Mouse (Mus musculus): ENCODE measurements around the gene Kctd17.

The Kctd17 gene

DNA sequence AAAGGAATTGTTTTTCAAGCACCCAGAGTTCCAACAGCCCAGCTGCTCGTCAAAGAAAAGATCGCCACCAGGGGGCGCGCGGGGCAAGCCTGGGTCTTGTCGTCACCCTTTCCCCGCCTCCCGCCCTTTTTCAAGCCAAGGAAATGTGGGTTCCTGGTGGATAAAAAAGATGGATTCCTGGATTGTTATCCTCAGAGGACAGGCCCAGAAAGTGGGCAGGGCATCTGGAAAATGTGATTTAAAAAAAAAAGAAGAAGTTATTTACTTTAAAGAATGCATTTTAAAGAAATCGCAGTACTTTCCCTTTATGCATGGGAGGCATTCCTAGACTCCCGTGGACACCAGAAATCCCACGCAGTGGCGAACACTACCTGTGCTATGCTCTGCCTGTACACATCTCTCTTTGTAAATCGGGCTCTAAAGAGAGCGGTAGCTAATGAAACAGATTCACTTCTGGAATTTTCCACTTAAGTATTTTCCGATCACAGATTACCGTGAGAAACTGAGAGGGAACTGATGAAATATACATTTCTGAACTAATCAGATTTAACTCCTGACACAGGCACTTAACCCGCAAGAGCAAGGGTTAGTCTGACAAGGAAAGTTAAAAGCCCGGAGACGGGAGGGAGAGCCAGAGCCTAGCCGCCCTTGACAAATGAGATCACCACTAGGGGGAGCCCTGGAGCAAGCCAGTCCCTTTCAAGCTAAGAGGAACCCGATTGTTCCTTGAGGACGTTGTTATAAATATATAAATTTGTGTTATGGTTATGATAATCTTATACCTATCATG lies 19.6 kb downstream of the Kctd17 start:
- peak; percentile 91 for DNase-seq (ENCODE audit: low read depth, low spot score)

- DNase-seq (ENCODE audit: low read depth, low spot score), result no peak
Measured at GRCm38 (mm10) chr15:78449131-78449530, 20.8 kb downstream of the Kctd17 start.

GRCm38 (mm10) chr15:78449694-78450418 lies 21.5 kb downstream of the Kctd17 start:
- DNase-seq (ENCODE audit: low read depth, low spot score), result peak; percentile 40

DNA sequence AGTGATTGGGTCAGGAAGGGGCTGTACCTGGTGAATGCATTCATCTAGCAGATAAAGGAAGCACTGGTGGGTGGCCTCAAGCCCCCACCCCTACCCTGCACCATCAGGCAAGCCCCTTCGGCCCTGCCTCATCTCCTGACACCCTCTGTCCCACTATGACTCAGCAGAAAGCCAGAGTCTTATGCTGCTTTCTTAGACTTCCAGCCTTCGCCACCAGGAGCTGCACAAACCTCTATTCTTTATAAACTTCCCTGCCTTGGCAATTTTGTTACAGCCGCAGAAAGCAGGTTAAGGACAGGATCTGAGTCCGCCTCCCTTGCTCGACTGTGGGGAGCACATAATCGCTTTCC lies 22.0 kb downstream of the Kctd17 start:
- DNase-seq (ENCODE audit: low read depth, low spot score), result no peak

DNA sequence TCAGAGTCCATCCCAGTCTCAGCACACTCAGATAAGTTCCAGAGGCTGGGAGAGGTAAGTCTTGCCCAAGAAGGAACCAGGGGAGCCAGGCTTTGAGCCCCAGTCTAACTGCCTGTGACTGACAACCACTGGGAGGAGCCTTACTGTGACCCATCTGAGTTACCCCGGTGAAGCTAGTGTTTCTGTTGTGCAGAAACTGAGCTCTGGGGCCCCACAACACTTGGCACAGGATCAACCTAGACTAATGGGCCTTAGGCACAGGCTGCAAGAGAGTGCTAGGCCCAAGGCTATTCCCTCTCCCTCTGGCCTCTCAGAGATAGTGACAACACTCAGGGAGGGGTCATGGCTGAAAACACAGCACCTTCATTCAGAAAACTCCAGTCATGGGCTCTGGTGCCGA lies 22.8 kb downstream of the Kctd17 start:
- DNase-seq (ENCODE audit: low read depth, low spot score), result no peak

DNA sequence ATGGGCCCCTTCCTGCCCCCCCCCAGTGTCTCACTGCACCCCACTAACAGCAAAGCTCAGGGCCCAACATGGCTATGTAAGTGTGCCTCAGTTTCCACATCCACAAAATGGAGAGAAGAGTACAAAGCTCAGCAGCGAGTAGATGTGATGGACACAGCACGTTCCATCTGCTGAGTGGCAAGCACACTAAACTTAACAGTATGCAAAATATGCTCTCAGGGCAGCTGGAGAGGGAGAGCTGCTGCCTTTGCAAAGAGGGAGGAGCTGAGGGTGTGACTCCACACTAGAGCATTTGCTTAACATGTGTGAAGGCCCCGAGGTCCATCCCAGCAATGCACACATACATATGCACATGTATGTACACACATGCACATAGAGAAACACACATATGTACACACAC lies 24.6 kb downstream of the Kctd17 start:
- no peak for DNase-seq (ENCODE audit: low read depth, low spot score)

- DNase-seq (ENCODE audit: low read depth, low spot score), result no peak
Measured at GRCm38 (mm10) chr15:78455168-78455567, 26.8 kb downstream of the Kctd17 start.

- DNase-seq (ENCODE audit: low read depth, low spot score), result no peak
Measured at GRCm38 (mm10) chr15:78456051-78456450, 27.7 kb downstream of the Kctd17 start.

- DNase-seq (ENCODE audit: low read depth, low spot score), result no peak
Measured at GRCm38 (mm10) chr15:78457193-78457592, 28.8 kb downstream of the Kctd17 start.

DNA sequence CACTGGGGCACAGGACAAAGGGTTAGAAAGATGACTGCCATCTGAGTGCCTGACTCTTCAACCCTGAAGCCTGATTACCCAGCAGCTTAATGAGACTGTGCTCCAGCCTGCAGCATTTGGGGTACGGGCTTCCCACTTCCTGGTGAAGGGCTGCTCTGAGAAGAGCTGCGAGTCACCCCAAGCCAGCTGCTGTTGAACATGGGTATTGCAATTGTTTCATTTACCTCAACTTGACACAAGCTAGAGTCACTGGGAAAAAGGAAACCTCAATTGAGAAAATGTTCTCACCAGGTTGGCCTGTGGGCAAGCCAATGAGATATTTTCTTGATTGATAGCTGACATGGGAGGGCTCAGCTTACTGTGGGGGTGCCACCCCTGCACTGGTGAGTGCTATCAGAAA lies 34.6 kb downstream of the Kctd17 start:
- no peak for DNase-seq (ENCODE audit: low read depth, low spot score)

GRCm38 (mm10) chr15:78466809-78467208 lies 38.4 kb downstream of the Kctd17 start:
- no peak for DNase-seq (ENCODE audit: low read depth, low spot score)

DNA sequence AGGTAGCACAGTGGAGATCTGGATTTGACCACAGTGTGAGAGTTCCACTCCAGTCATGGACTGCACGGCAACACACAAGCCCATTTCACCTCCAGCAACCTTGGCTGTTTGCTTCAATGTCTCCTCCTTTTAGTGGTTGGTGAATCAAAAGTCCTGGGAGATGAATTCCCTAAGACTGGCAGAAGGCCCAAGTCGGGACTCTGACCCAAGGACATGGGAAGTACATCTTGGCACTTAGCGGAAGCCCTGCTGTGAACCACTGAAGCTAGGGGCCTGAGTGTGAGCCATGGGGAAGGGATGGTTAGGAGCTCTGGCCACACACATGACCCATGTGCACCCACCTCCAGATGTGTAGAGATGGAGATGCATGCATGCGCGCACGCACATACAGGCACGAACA lies 39.2 kb downstream of the Kctd17 start:
- DNase-seq (ENCODE audit: low read depth, low spot score), result no peak

DNA sequence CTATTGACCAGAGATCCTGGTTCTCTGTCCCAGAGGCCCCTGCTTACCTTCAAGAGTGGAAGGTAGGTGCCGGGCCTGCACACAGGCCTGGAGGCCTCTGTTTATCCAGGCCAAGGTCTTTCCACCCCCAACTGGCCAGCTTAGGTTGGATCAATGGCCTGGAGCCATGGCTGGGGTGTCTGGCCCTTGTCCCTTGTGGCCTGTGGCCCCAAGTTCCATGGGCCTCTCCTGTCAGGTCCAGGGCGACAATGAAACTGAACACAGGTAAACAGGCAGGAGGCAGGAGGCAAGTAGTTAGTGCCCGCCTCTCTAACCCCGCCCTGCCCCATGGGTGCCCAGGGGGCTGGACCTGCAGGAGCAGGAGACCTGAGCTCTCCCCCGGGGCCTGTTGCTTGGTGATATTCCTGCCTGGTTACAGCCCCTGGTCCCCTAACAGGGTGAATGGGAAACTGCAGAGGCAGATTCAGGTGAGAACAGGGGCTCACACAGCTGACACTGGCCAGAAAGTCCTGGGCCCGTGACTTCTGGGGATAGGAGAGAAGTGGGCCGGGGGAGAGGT lies 40.1 kb downstream of the Kctd17 start, which contains the start of gene Tmprss6:
Tmprss6 (minus strand) TSS at position 256 of the 559 bp plus-strand sequence.
- DNase-seq (ENCODE audit: low read depth, low spot score), result no peak

DNA sequence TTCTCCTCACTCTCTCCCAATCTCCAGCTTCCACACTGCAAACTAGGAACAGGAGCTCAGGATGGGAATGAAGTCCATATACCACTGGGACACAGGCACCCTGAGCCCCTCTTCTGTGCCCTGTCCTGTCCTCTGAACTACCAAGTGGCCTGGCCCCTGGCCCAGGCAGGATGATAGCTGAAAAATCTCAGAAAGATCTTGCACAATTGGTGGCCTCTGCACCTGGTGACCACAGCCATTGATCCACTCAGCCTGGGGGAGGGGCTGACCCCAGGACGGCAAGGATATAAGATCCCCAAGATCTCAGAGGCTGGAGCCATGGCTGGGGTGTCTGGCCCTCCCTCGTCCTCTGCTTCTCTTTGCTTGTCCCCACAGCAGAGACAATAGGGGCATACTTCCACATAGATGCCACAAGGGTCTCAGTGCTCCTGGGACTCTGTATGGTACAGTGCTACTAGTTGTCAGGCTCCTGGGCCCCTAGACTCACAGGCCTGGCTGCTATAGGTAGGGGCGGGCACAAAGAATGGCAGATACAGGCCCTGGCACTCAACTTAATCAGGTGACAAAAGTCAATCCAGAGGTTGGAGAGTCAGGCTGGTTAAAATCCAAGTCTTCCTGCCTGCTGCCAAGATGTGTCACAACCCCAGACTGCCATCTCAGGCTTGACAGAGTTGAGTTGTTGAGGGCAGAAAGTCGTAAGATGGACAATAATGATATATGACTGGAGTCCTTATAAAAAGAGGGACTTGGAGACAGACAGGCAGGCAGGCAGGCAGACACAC lies 42.3 kb downstream of the Kctd17 start:
- DNase-seq (ENCODE audit: low read depth, low spot score), result no peak

DNA sequence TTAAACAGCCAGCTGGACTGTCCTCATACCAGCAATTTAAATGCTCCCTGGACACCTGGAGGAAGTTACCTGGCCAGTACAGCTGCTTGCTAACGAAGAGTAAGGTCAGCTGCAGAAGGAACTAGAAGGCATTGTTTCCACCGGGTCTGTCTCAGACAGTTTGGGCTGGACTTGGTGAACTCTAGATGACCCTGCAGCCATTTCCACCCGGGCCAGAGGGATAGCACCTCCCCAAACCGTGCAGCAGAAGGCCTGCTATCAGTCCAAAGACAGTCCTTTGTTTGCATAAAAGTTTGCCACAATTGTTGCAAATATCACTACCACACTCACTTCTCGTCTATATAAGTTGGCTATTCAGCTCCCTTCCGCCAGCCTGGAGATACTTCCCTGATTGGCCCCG lies 43.5 kb downstream of the Kctd17 start:
- no peak for DNase-seq (ENCODE audit: low read depth, low spot score)

DNA sequence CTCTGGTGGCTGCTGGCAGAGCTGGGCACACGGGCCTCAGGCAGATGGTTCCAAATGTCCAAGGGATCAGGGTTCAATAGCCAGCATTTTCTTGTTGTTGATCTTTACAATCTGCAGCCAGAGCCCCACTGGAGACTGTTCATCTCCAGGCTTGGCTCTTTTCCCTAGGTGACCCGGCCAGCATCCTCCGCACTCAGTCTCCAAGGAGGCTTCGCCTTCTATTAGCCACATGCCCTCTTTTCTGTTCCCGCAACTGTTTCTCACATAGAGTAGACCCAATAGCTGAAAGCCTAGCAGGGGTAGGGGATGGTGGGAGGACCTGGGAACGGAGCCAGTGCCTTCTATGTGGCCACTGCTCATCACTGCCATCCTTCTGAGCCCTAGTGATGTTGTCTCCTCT lies 45.1 kb downstream of the Kctd17 start:
- DNase-seq (ENCODE audit: low read depth, low spot score), result no peak

GRCm38 (mm10) chr15:78475604-78476031 lies 47.3 kb downstream of the Kctd17 start:
- DNase-seq (ENCODE audit: low read depth, low spot score), result no peak

DNA sequence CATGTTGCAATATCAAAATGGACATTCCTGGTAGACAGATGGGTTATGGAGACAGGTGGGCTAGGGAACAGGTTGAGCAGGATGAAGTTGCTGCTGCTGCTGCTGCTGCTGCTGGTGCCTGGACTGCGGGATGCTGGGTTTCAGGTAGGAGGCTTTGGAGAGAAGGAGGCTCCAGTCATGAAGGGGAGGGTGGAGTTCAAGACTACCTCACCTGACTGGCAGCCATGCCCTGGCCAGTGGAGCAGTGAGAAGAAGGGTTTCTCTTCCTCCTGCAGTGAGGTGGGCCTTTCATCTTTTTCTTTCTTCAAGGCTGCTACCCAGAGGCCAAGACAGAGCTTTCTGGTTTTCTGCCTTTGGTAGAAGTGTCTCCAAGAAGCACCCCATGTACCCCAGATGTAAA lies 48.5 kb downstream of the Kctd17 start:
- no peak for DNase-seq (ENCODE audit: low read depth, low spot score)

DNA sequence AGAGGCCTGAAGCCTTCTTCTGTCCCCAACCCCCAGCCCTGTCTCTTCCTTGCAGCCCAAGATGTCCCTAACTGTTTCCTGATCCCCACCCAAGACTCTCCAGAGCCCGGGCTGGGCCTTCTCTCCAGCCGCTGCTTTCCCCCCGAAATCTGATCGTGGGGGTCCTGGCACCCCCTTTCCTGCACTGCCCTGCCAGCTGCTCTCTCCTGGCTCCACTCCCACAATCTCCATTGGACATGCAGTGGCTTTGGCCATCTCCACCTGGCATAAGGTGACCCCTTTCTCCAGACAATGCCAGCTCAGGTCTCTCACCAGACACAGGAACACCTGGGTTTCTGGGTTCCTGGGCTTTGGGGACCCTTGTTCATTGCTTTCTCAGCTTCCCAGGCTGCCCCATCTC lies 49.7 kb downstream of the Kctd17 start:
- DNase-seq (ENCODE audit: low read depth, low spot score), result no peak

DNA sequence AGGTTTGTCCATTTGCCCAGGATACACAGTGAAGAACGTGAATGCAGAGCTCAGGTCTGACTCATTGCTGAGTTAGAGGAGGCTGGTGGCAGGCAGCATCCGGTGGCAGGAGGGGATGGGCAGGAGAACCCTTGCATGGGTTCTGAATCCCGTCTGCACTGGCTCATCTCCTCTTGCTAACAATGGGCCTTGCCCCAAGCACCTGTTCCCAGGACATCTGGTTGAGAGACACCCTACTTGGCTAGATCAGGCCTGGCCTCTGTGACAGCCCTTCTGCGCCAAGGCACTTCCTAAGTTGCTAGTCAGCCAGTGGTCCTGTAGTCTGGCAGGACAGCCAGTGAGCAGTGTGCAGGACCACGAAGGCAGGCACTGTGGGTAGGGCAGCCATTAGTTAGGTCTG lies 51.1 kb downstream of the Kctd17 start:
- DNase-seq (ENCODE audit: low read depth, low spot score), result no peak

- no peak for DNase-seq (ENCODE audit: low read depth, low spot score)
Measured at GRCm38 (mm10) chr15:78480111-78480510, 51.7 kb downstream of the Kctd17 start.

GRCm38 (mm10) chr15:78480991-78481390 lies 52.6 kb downstream of the Kctd17 start:
- DNase-seq (ENCODE audit: low read depth, low spot score), result no peak

Measured in forelimb bud, embryonic 11.5 days (tissue).